Mouse (Mus musculus) heart, postnatal 14 days (tissue): ENCODE data around the gene Tln2. TPM values are rescaled to one million over a fixed set of nuclear protein-coding genes. Genes with fewer than 3 reads are reported as not detected.

Experiments
- DNase-seq, 2 experiments: peaks; one replicate each; pipeline ENCODE4 v3.0.0; 2021 to 2022
- intact Hi-C: fragments of 180-260 bp; cut with DNase I; formaldehyde crosslinking; loops from one replicate; pipeline ENCODE4 v1.15.1; 2025
- microRNA-seq, 2 experiments: library from miRNA; unstranded; fragments of <30 nt; microRNA quantifications; one replicate each; pipeline ENCODE4 v1.2.0; 2021 to 2022
- total RNA-seq, 2 experiments: library from RNA; stranded (reverse); gene quantifications; 2 replicates each; pipeline ENCODE4 v1.2.3; 2021

Gene Tln2
- total RNA-seq, 2 experiments from 2014 or later = 77.2 to 87.0 TPM

- no peak for DNase-seq
Measured at GRCm38 (mm10) chr9:67178203-67178602, 381.3 kb downstream of the Tln2 start.

GRCm38 (mm10) chr9:67176073-67176472 lies 383.4 kb downstream of the Tln2 start:
- DNase-seq = no peak
- intact Hi-C loops = no loop called here

More at GRCm38 (mm10) chr9:67178203-67178602, 381.3 kb downstream of the Tln2 start:
- intact Hi-C loops = no loop called here

GRCm38 (mm10) chr9:67173816-67174215 lies 385.7 kb downstream of the Tln2 start:
- DNase-seq = no peak
- intact Hi-C loops = no loop called here

GRCm38 (mm10) chr9:67173154-67173553 lies 386.3 kb downstream of the Tln2 start:
- intact Hi-C loops = no loop called here
- no peak for DNase-seq

- DNase-seq = peak in 1 of 2 experiments; percentile 35
- intact Hi-C loops = no loop called here
Measured at GRCm38 (mm10) chr9:67171409-67171808, 388.1 kb downstream of the Tln2 start.

GRCm38 (mm10) chr9:67170759-67171158 lies 388.7 kb downstream of the Tln2 start:
- intact Hi-C loops = no loop called here
- DNase-seq = peak; percentile 22 to 23

GRCm38 (mm10) chr9:67170047-67170446 lies 389.5 kb downstream of the Tln2 start:
- intact Hi-C loops = no loop called here

More at GRCm38 (mm10) chr9:67170047-67170446, 389.5 kb downstream of the Tln2 start:
- DNase-seq = no peak

Small RNA genes lying within 50 kb of the gene (microRNA-seq; reads per million reads assigned to microRNA genes)
- gene Mir190a = 34.7 to 38.9 reads per million in 2 experiments

Other genes starting within 250 kb of the Tln2 start
- gene C2cd4b, start 199.7 kb upstream of the Tln2 start, total RNA-seq = 1 to 10 TPM; 1.0 to 1.2 TPM